Mouse (Mus musculus) gastrocnemius, postnatal 25 days (tissue): Measurements from ENCODE around the gene Nolc1. TPM values are rescaled to one million over a fixed set of nuclear protein-coding genes. Genes with fewer than 3 reads are reported as not detected.
"Not testable (repeated sequence)": the region's sequence is repeated elsewhere in the genome, so short reads cannot be mapped to it uniquely, and the experiment has no call there.

ENCODE experiments used
- DNase-seq: peaks from one replicate; pipeline ENCODE4 v3.0.0; 2022
- total RNA-seq, 2 experiments: library from RNA; stranded (reverse); gene quantifications; 1 replicate in 1 of 2; 2 replicates in 1 of 2; pipeline ENCODE4 v1.2.3; 2021

Gene Nolc1
- total RNA-seq, 2 experiments from 2014 or later: 15.0 to 19.7 TPM

- no peak for DNase-seq
Observed at GRCm38 (mm10) chr19:46087871-46088270, 12.2 kb downstream of the Nolc1 start.

GRCm38 (mm10) chr19:46091641-46092040 is 16.0 kb downstream of the Nolc1 start:
- DNase-seq: no peak

GRCm38 (mm10) chr19:46094144-46094543 is 18.5 kb downstream of the Nolc1 start:
- no peak for DNase-seq

- no peak for DNase-seq
Observed at GRCm38 (mm10) chr19:46095291-46095690, 19.6 kb downstream of the Nolc1 start.

GRCm38 (mm10) chr19:46096396-46096795 is 20.7 kb downstream of the Nolc1 start:
- no peak for DNase-seq

- DNase-seq: no peak
Observed at GRCm38 (mm10) chr19:46099561-46099960, 23.9 kb downstream of the Nolc1 start.

- DNase-seq: no peak
Observed at GRCm38 (mm10) chr19:46103437-46104186, 27.9 kb downstream of the Nolc1 start.

- DNase-seq: no peak
Observed at GRCm38 (mm10) chr19:46104187-46104557, 28.5 kb downstream of the Nolc1 start.

GRCm38 (mm10) chr19:46110214-46110613 is 34.6 kb downstream of the Nolc1 start:
- no peak for DNase-seq

GRCm38 (mm10) chr19:46110781-46111180 is 35.1 kb downstream of the Nolc1 start:
- DNase-seq: no peak

- DNase-seq: no peak
Observed at GRCm38 (mm10) chr19:46114617-46115016, 39.0 kb downstream of the Nolc1 start.

GRCm38 (mm10) chr19:46119458-46119857 is 43.8 kb downstream of the Nolc1 start:
- DNase-seq: no peak

- no peak for DNase-seq
Observed at GRCm38 (mm10) chr19:46120872-46121271, 45.2 kb downstream of the Nolc1 start.

GRCm38 (mm10) chr19:46123876-46124275 is 48.2 kb downstream of the Nolc1 start:
- DNase-seq: no peak

GRCm38 (mm10) chr19:46124651-46125050 is 49.0 kb downstream of the Nolc1 start:
- DNase-seq: no peak

- no peak for DNase-seq
Observed at GRCm38 (mm10) chr19:46126301-46126700, 50.6 kb downstream of the Nolc1 start.

- DNase-seq: not testable (repeated sequence)
Observed at GRCm38 (mm10) chr19:46129737-46130136, 54.1 kb downstream of the Nolc1 start.

- DNase-seq: no peak
Observed at GRCm38 (mm10) chr19:46131283-46131682, 55.6 kb downstream of the Nolc1 start.

GRCm38 (mm10) chr19:46131694-46132525 is 56.2 kb downstream of the Nolc1 start, which contains the start of gene Elovl3:
TSS of gene Elovl3 (plus strand) at chr19:46131897.
- DNase-seq: peak; percentile 37

GRCm38 (mm10) chr19:46132577-46132976 is 56.9 kb downstream of the Nolc1 start:
- no peak for DNase-seq
